Comparison of ENCODE assay signal across 9 mouse cellular contexts in the genomic region with DNA sequence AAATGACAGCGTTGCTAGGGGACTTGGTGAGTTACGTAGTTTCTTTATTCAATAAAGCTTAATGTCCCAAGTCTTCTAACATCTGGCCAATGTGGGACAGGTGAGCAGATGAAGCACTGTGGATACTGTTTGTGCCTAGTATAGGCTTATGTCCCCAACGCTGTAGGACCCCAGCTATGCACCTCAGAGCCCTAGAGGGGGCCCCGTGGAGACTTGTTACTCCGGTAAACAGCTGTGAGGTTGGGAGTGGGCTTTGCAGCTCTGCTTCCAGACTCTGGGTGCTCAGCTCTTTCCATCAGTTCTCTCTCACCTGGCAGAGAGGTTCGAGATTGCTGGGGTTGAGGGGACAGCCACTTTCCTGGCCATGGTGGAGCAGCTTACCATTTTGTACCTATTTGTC. TPM values are rescaled to one million over a fixed set of nuclear protein-coding genes. Genes with fewer than 3 reads are reported as not detected.
DNase-seq lines count a peak whose midpoint lies in the region; ATAC-seq and TF ChIP-seq lines count a peak whose summit lies in the region.
"Had no signal": no experiment of that assay in that cellular context is flagged by ENCODE, and none has a peak within 500 bp of the region (broad histone marks: within the 10 kb centered on the region; RNA-seq: fewer than 3 reads in every experiment).

No protein-coding gene starts in this region.

- TF ChIP-seq CTCF in kidney, postnatal 0 days (IDR thresholded peaks at IDR 0.05; ENCODE audit: low read depth) = no peak
- TF ChIP-seq CTCF in small intestine, adult 2 months (IDR thresholded peaks at IDR 0.05; ENCODE audit: extremely low read depth, insufficient read length, insufficient replicate concordance, low read depth, low read length) = no peak

- peaks cover 24% of the 10 kb centered on the region; the same call in 1 of the 2 replicates for H3K36me3 ChIP-seq in kidney, postnatal 0 days (ENCODE audit: insufficient read depth, low read length)
- peaks cover 44% of the 10 kb centered on the region for H3K36me3 ChIP-seq in forebrain, embryonic 10.5 days (replicated peaks)
- H3K36me3 ChIP-seq in limb, embryonic 14.5 days (ENCODE audit: control insufficient read depth, insufficient read depth, low read length) = peaks cover 37% of the 10 kb centered on the region
- peaks cover 9% of the 10 kb centered on the region for H3K36me3 ChIP-seq in small intestine, adult 2 months (ENCODE audit: control insufficient read depth, insufficient read depth, low read length)

- no peaks in the 10 kb centered on the region for H3K9me3 ChIP-seq in kidney, postnatal 0 days (replicated peaks; ENCODE audit: low read length)
- no peaks in the 10 kb centered on the region for H3K9me3 ChIP-seq in forebrain, embryonic 10.5 days
- no peaks in the 10 kb centered on the region for H3K9me3 ChIP-seq in limb, embryonic 14.5 days (ENCODE audit: control insufficient read depth, low read length)

- peaks cover 7% of the 10 kb centered on the region for H3K4me1 ChIP-seq in kidney, postnatal 0 days (replicated peaks; ENCODE audit: insufficient read depth, low read length)
- peaks cover 29% of the 10 kb centered on the region for H3K4me1 ChIP-seq in forebrain, embryonic 10.5 days
- H3K4me1 ChIP-seq in limb, embryonic 14.5 days (ENCODE audit: control insufficient read depth, insufficient read depth, low read length) = peaks cover 12% of the 10 kb centered on the region
- H3K4me1 ChIP-seq in small intestine, adult 2 months (ENCODE audit: control insufficient read depth, insufficient read depth, insufficient read length, low read length) = no peaks in the 10 kb centered on the region; the same call in 1 of the 2 replicates

- 58% methylated on average over 6 of the region's 6 CpGs for WGBS in kidney, postnatal 0 days
- WGBS in forebrain, embryonic 10.5 days = 71% methylated on average over 6 of the region's 6 CpGs
- WGBS in limb, embryonic 14.5 days = 54% methylated on average over 6 of the region's 6 CpGs
- 74% methylated on average over 6 of the region's 6 CpGs for WGBS in small intestine, adult 2 months

- intact Hi-C loops in left cerebral cortex, postnatal 10 days (cut with DNase I) = loop anchor here (10.0 kb wide), 1 partner anchor 199 kb away; no protein-coding TSS in a partner anchor

- no peak overlapping the region for H3K27ac ChIP-seq in kidney, postnatal 0 days
- peak overlapping the region; percentile 97; the same call in 1 of the 2 replicates for H3K27ac ChIP-seq in forebrain, embryonic 10.5 days
- H3K27ac ChIP-seq in limb, embryonic 14.5 days (replicated peaks; ENCODE audit: low read depth, low read length) = no peak overlapping the region
- H3K27ac ChIP-seq in small intestine, adult 2 months (ENCODE audit: insufficient read depth, low read depth, low read length) = no peak overlapping the region

- peak overlapping the region; percentile 72; the same call in 1 of the 2 replicates for H3K9ac ChIP-seq in kidney, postnatal 0 days (ENCODE audit: low read depth, low read length)
- H3K9ac ChIP-seq in limb, embryonic 14.5 days (ENCODE audit: low read depth, low read length, severe bottlenecking) = peak overlapping the region; percentile 95; the same call in 1 of the 2 replicates

- no peak for DNase-seq in kidney, postnatal 0 days (ENCODE audit: low spot score)
- no peak for DNase-seq in kidney, adult 18-20 months
- no peak for DNase-seq in forebrain, embryonic 10.5 days (ENCODE audit: extremely low spot score, low spot score)
- DNase-seq in limb, embryonic 14.5 days (ENCODE audit: low spot score) = no peak
- DNase-seq in left cerebral cortex, postnatal 10 days (ENCODE audit: extremely low spot score in 1 of 2, low spot score in 2 of 2) = no peak
- DNase-seq in ovary, postnatal 36 days (ENCODE audit: low spot score) = no peak
- no peak for DNase-seq in layer of hippocampus, adult 18-20 months (ENCODE audit: low spot score in 2 of 2)

- no peak for TF ChIP-seq POLR2A in limb, embryonic 14.5 days (IDR thresholded peaks at IDR 0.05; ENCODE audit: borderline replicate concordance, extremely low read depth, insufficient read depth, insufficient read length)
- no peak for TF ChIP-seq POLR2A in small intestine, adult 2 months (IDR thresholded peaks at IDR 0.05; ENCODE audit: low read depth, low read length)

- peak overlapping the region; percentile 66; the same call in 1 of the 2 replicates for H3K4me3 ChIP-seq in kidney, postnatal 0 days (replicated peaks; ENCODE audit: low read depth, low read length)
- H3K4me3 ChIP-seq in forebrain, embryonic 10.5 days = peak overlapping the region; percentile 96
- H3K4me3 ChIP-seq in limb, embryonic 14.5 days (replicated peaks; ENCODE audit: low read length) = peak overlapping the region; percentile 84
- peak overlapping the region; percentile 31; the same call in 1 of the 2 replicates for H3K4me3 ChIP-seq in small intestine, adult 2 months (ENCODE audit: low read depth, low read length)

- no peak for ATAC-seq in kidney, postnatal 0 days (replicated peaks; ENCODE audit: low FRiP score, low read depth)
- ATAC-seq in limb, embryonic 14.5 days (ENCODE audit: low FRiP score, low read depth) = no peak
- ATAC-seq: Patski had no signal

- no peaks in the 10 kb centered on the region for H3K27me3 ChIP-seq in kidney, postnatal 0 days (ENCODE audit: insufficient read depth, low read length)
- 0 out of 2 replicates have a peak, but pooled peaks cover 3% of the 10 kb centered on the region for H3K27me3 ChIP-seq in forebrain, embryonic 10.5 days (ENCODE audit: poor library complexity, severe bottlenecking)
- H3K27me3 ChIP-seq in limb, embryonic 14.5 days (ENCODE audit: control insufficient read depth, insufficient read depth, low read length) = no peaks in the 10 kb centered on the region
- H3K27me3 ChIP-seq in small intestine, adult 2 months (ENCODE audit: control insufficient read depth, insufficient read depth, low read length) = no peaks in the 10 kb centered on the region
- H3K27me3 ChIP-seq: Patski had no signal

- peak overlapping the region; percentile 72 for H3K4me2 ChIP-seq in kidney, postnatal 0 days (ENCODE audit: low read length)
- H3K4me2 ChIP-seq in limb, embryonic 14.5 days (replicated peaks; ENCODE audit: low read depth, low read length, severe bottlenecking) = peak overlapping the region; percentile 85

RNA-seq across cellular contexts. Expression of a gene that starts 1.2 kb away (rescaled TPM):
- polyA plus RNA-seq in kidney, postnatal 0 days (2015; fragmentation: Nextera tagmentation; extraction: Ambion mirVana) = 72.6 and 76.5 TPM in 2 replicates
- 149 and 153 TPM in 2 replicates for polyA plus RNA-seq in forebrain, embryonic 10.5 days (2016; fragmentation: Nextera tagmentation; extraction: Ambion mirVana)
- polyA plus RNA-seq in limb, embryonic 14.5 days (2012; rRNA removed) = 62.5 and 80.3 TPM in 2 replicates
- polyA plus RNA-seq in limb, embryonic 14.5 days (2014; fragmentation: Nextera tagmentation; extraction: Ambion mirVana) = 91.5 and 95.6 TPM in 2 replicates
- polyA plus RNA-seq in small intestine, adult 2 months (2012; rRNA removed) = 21.8 and 23.2 TPM in 2 replicates
- 10 to 100 TPM; 25.3 to 27.8 TPM for total RNA-seq in left cerebral cortex, postnatal 10 days (2021)
- total RNA-seq in layer of hippocampus, adult 18-20 months (2021) = 10 to 100 TPM; 44.0 to 44.1 TPM

RNA-seq across cellular contexts. Expression of a gene that starts 12.4 kb away (rescaled TPM):
- polyA plus RNA-seq in kidney, postnatal 0 days (2015; fragmentation: Nextera tagmentation; extraction: Ambion mirVana) = 0.09 and 0.39 TPM in 2 replicates
- polyA plus RNA-seq in forebrain, embryonic 10.5 days (2016; fragmentation: Nextera tagmentation; extraction: Ambion mirVana) = not detected in 2 replicates
- polyA plus RNA-seq in limb, embryonic 14.5 days (2012; rRNA removed) = 0.11 and 0.36 TPM in 2 replicates
- 0.17 and 0.80 TPM in 2 replicates for polyA plus RNA-seq in limb, embryonic 14.5 days (2014; fragmentation: Nextera tagmentation; extraction: Ambion mirVana)
- not detected in 2 replicates for polyA plus RNA-seq in small intestine, adult 2 months (2012; rRNA removed)
- 10 to 100 TPM; 10.9 to 12.4 TPM for total RNA-seq in left cerebral cortex, postnatal 10 days (2021)
- total RNA-seq in layer of hippocampus, adult 18-20 months (2021) = 1 to 10 TPM; 1.3 to 2.3 TPM

RNA-seq across cellular contexts. Expression of a gene that starts 29.5 kb away (rescaled TPM):
- 1.5 and 1.6 TPM in 2 replicates for polyA plus RNA-seq in kidney, postnatal 0 days (2015; fragmentation: Nextera tagmentation; extraction: Ambion mirVana)
- 0.34 and 0.69 TPM in 2 replicates for polyA plus RNA-seq in forebrain, embryonic 10.5 days (2016; fragmentation: Nextera tagmentation; extraction: Ambion mirVana)
- polyA plus RNA-seq in limb, embryonic 14.5 days (2012; rRNA removed) = 4.1 and 4.8 TPM in 2 replicates
- 2.7 and 3.5 TPM in 2 replicates for polyA plus RNA-seq in limb, embryonic 14.5 days (2014; fragmentation: Nextera tagmentation; extraction: Ambion mirVana)
- 6.3 and 7.1 TPM in 2 replicates for polyA plus RNA-seq in small intestine, adult 2 months (2012; rRNA removed)
- total RNA-seq in left cerebral cortex, postnatal 10 days (2021) = 1 to 10 TPM; 1.5 to 2.6 TPM
- 10 to 100 TPM in 1 of 2 experiments, 1 to 10 TPM in 1; 8.5 to 15.2 TPM for total RNA-seq in layer of hippocampus, adult 18-20 months (2021)

RNA-seq across cellular contexts. Expression of a gene that starts 36.8 kb away (rescaled TPM):
- polyA plus RNA-seq in kidney, postnatal 0 days (2015; fragmentation: Nextera tagmentation; extraction: Ambion mirVana) = 10.6 and 14.8 TPM in 2 replicates
- 2.1 and 2.2 TPM in 2 replicates for polyA plus RNA-seq in forebrain, embryonic 10.5 days (2016; fragmentation: Nextera tagmentation; extraction: Ambion mirVana)
- 47.9 and 56.9 TPM in 2 replicates for polyA plus RNA-seq in limb, embryonic 14.5 days (2012; rRNA removed)
- 18.2 and 19.1 TPM in 2 replicates for polyA plus RNA-seq in limb, embryonic 14.5 days (2014; fragmentation: Nextera tagmentation; extraction: Ambion mirVana)
- 23.5 and 31.9 TPM in 2 replicates for polyA plus RNA-seq in small intestine, adult 2 months (2012; rRNA removed)
- total RNA-seq in left cerebral cortex, postnatal 10 days (2021) = 1 to 10 TPM; 4.2 to 5.3 TPM
- total RNA-seq in layer of hippocampus, adult 18-20 months (2021) = 10 to 100 TPM; 27.0 to 28.3 TPM

RNA-seq across cellular contexts. Expression of a gene that starts 54.4 kb away (rescaled TPM):
- 25.6 and 29.6 TPM in 2 replicates for polyA plus RNA-seq in kidney, postnatal 0 days (2015; fragmentation: Nextera tagmentation; extraction: Ambion mirVana)
- 43.3 and 45.9 TPM in 2 replicates for polyA plus RNA-seq in forebrain, embryonic 10.5 days (2016; fragmentation: Nextera tagmentation; extraction: Ambion mirVana)
- 24.6 and 29.8 TPM in 2 replicates for polyA plus RNA-seq in limb, embryonic 14.5 days (2012; rRNA removed)
- polyA plus RNA-seq in limb, embryonic 14.5 days (2014; fragmentation: Nextera tagmentation; extraction: Ambion mirVana) = 30.9 and 33.0 TPM in 2 replicates
- 3.2 and 5.9 TPM in 2 replicates for polyA plus RNA-seq in small intestine, adult 2 months (2012; rRNA removed)
- 10 to 100 TPM; 20.1 to 21.1 TPM for total RNA-seq in left cerebral cortex, postnatal 10 days (2021)
- 10 to 100 TPM; 23.1 to 23.8 TPM for total RNA-seq in layer of hippocampus, adult 18-20 months (2021)

Comparison
In these comparisons a context has a peak if more than half of its experiments do, and no peak if none do; other contexts are left out.
1. H3K4me3 ChIP-seq: peak in every context shown above with its lines; median percentile 96 in forebrain, embryonic 10.5 days; 84 in limb, embryonic 14.5 days; 66 in kidney, postnatal 0 days; 31 in small intestine, adult 2 months.